11 mouse cellular contexts compared by ENCODE assay signal in genomic region chr4:138396711-138397110, GRCm38 (mm10). TPM values are rescaled to one million over a fixed set of nuclear protein-coding genes. Genes with fewer than 3 reads are reported as not detected.
DNase-seq lines count a peak whose midpoint lies in the region; ATAC-seq and TF ChIP-seq lines count a peak whose summit lies in the region.
"Had no signal": no experiment of that assay in that cellular context is flagged by ENCODE, and none has a peak within 500 bp of the region (broad histone marks: within the 10 kb centered on the region; RNA-seq: fewer than 3 reads in every experiment).

No protein-coding gene starts in this region.

- DNase-seq in heart, postnatal 0 days (ENCODE audit: low spot score), result no peak
- no peak for DNase-seq in heart, postnatal 25 days (ENCODE audit: low spot score)
- peak; percentile 39 to 41 for DNase-seq in adrenal gland, postnatal 36 days
- DNase-seq in hindbrain, embryonic 10.5 days (ENCODE audit: low spot score), result no peak
- DNase-seq in embryo, embryonic 9.5 days (ENCODE audit: extremely low spot score), result no peak
- no peak for DNase-seq in layer of hippocampus, postnatal 25 days (ENCODE audit: extremely low spot score in 1 of 2, low spot score in 1 of 2)

- no peak overlapping the region for H3K27ac ChIP-seq in heart, postnatal 0 days (ENCODE audit: low read depth)
- H3K27ac ChIP-seq in hindbrain, embryonic 10.5 days, result no peak overlapping the region
- no peak overlapping the region for H3K27ac ChIP-seq in midbrain, embryonic 12.5 days (replicated peaks)

- TF ChIP-seq CTCF in heart, postnatal 0 days (IDR thresholded peaks at IDR 0.05; ENCODE audit: low read depth), result no peak

- H3K9ac ChIP-seq in heart, postnatal 0 days (replicated peaks; ENCODE audit: low read depth, low read length), result no peak overlapping the region
- no peak overlapping the region for H3K9ac ChIP-seq in midbrain, embryonic 12.5 days (replicated peaks)

- no peak for ATAC-seq in heart, postnatal 0 days (ENCODE audit: insufficient read depth, low read depth)
- ATAC-seq in midbrain, embryonic 12.5 days (ENCODE audit: low FRiP score, low read depth), result no peak
- no peak for ATAC-seq in megakaryocyte-erythroid progenitor cell, adult 5-6 weeks (replicated peaks; ENCODE audit: low FRiP score, low TSS enrichment, poor library complexity, severe bottlenecking)

- H3K27me3 ChIP-seq in heart, postnatal 0 days (ENCODE audit: control insufficient read depth, insufficient read depth, low read length), result peaks cover 61% of the 10 kb centered on the region
- peaks cover 92% of the 10 kb centered on the region for H3K27me3 ChIP-seq in hindbrain, embryonic 10.5 days (ENCODE audit: insufficient read depth, poor library complexity, severe bottlenecking)
- peaks cover 78% of the 10 kb centered on the region for H3K27me3 ChIP-seq in midbrain, embryonic 12.5 days

- WGBS in heart, postnatal 0 days, result 12% methylated on average over 8 of the region's 8 CpGs
- 3% methylated on average over 8 of the region's 8 CpGs for WGBS in hindbrain, embryonic 10.5 days
- WGBS in midbrain, embryonic 12.5 days, result 6% methylated on average over 8 of the region's 8 CpGs

- H3K9me3 ChIP-seq in heart, postnatal 0 days (replicated peaks; ENCODE audit: control insufficient read depth, low read length), result no peaks in the 10 kb centered on the region
- no peaks in the 10 kb centered on the region for H3K9me3 ChIP-seq in hindbrain, embryonic 10.5 days
- H3K9me3 ChIP-seq in midbrain, embryonic 12.5 days, result no peaks in the 10 kb centered on the region

- peak overlapping the region; percentile 50 for H3K4me2 ChIP-seq in heart, postnatal 0 days (ENCODE audit: low read depth, low read length)
- peak overlapping the region; percentile 55 for H3K4me2 ChIP-seq in midbrain, embryonic 12.5 days (replicated peaks)

- H3K4me1 ChIP-seq in heart, postnatal 0 days (ENCODE audit: control insufficient read depth, insufficient read depth), result peaks cover 4% of the 10 kb centered on the region; the same call in 1 of the 2 replicates
- peaks cover 23% of the 10 kb centered on the region for H3K4me1 ChIP-seq in hindbrain, embryonic 10.5 days (replicated peaks)
- peaks cover 17% of the 10 kb centered on the region for H3K4me1 ChIP-seq in midbrain, embryonic 12.5 days

- no peak for TF ChIP-seq EP300 in heart, postnatal 0 days (IDR thresholded peaks at IDR 0.05; ENCODE audit: low read depth)

- intact Hi-C loops in heart, postnatal 25 days (cut with DNase I), result no loop called here

- peak overlapping the region; percentile 38 for H3K4me3 ChIP-seq in heart, postnatal 0 days (ENCODE audit: low read depth, low read length)
- peak overlapping the region; percentile 52 for H3K4me3 ChIP-seq in hindbrain, embryonic 10.5 days
- peak overlapping the region; percentile 40 for H3K4me3 ChIP-seq in midbrain, embryonic 12.5 days

- H3K36me3 ChIP-seq in heart, postnatal 0 days (replicated peaks; ENCODE audit: control insufficient read depth, insufficient read depth, low read length), result no peaks in the 10 kb centered on the region
- no peaks in the 10 kb centered on the region for H3K36me3 ChIP-seq in hindbrain, embryonic 10.5 days
- no peaks in the 10 kb centered on the region for H3K36me3 ChIP-seq in midbrain, embryonic 12.5 days

RNA-seq across cellular contexts. Expression of gene Fam43b, which starts 0.4 kb away (rescaled TPM):
- not detected in 2 replicates for total RNA-seq in heart, postnatal 0 days (2014; rRNA removed; ENCODE audit: low replicate concordance)
- polyA plus RNA-seq in heart, postnatal 0 days (2015; fragmentation: Nextera tagmentation; extraction: Ambion mirVana), result not detected in 2 replicates
- under 1 TPM in 1 of 2 experiments, not detected in 1; 0.11 TPM for total RNA-seq in heart, postnatal 25 days (2021)
- total RNA-seq in adrenal gland, postnatal 36 days (2021), result 1 to 10 TPM; 2.5 to 3.5 TPM
- not detected in 2 replicates for polyA plus RNA-seq in hindbrain, embryonic 10.5 days (2016; fragmentation: Nextera tagmentation; extraction: Ambion mirVana)
- 0.27 and 0.34 TPM in 2 replicates for polyA plus RNA-seq in midbrain, embryonic 12.5 days (2016; fragmentation: Nextera tagmentation; extraction: Ambion mirVana)
- total RNA-seq in layer of hippocampus, postnatal 25 days (2021), result 10 to 100 TPM; 28.7 to 31.0 TPM
- not detected in 2 replicates for total RNA-seq in megakaryocyte-erythroid progenitor cell, adult 5-6 weeks (2014; fragmentation: Nextera tagmentation)
- not detected in 2 replicates for total RNA-seq in megakaryocyte-erythroid progenitor cell, adult 5-6 weeks (2017)
- total RNA-seq: heart, postnatal 4 days; MEL had no signal
- polyA plus RNA-seq: liver, embryonic 16.5 days had no signal

RNA-seq across cellular contexts. Expression of gene Cda, which starts 28.9 kb away (rescaled TPM):
- 2.7 and 7.4 TPM in 2 replicates for total RNA-seq in heart, postnatal 0 days (2014; rRNA removed; ENCODE audit: low replicate concordance)
- 7.0 and 7.6 TPM in 2 replicates for polyA plus RNA-seq in heart, postnatal 0 days (2015; fragmentation: Nextera tagmentation; extraction: Ambion mirVana)
- total RNA-seq in heart, postnatal 25 days (2021), result 1 to 10 TPM; 1.3 to 1.8 TPM
- total RNA-seq in adrenal gland, postnatal 36 days (2021), result 10 to 100 TPM in 1 of 2 experiments, 1 to 10 TPM in 1; 6.9 to 15.0 TPM
- polyA plus RNA-seq in hindbrain, embryonic 10.5 days (2016; fragmentation: Nextera tagmentation; extraction: Ambion mirVana), result 2.2 and 4.1 TPM in 2 replicates
- polyA plus RNA-seq in midbrain, embryonic 12.5 days (2016; fragmentation: Nextera tagmentation; extraction: Ambion mirVana), result 1.6 and 1.8 TPM in 2 replicates
- 1 to 10 TPM; 1.9 to 3.1 TPM for total RNA-seq in layer of hippocampus, postnatal 25 days (2021)
- 2.6 TPM in 1 of 2 replicates, not detected in the other for total RNA-seq in megakaryocyte-erythroid progenitor cell, adult 5-6 weeks (2014; fragmentation: Nextera tagmentation)
- total RNA-seq in megakaryocyte-erythroid progenitor cell, adult 5-6 weeks (2017), result not detected in 2 replicates

RNA-seq across cellular contexts. Expression of gene Mul1, which starts 37.8 kb away (rescaled TPM):
- 40.6 and 43.0 TPM in 2 replicates for total RNA-seq in heart, postnatal 0 days (2014; rRNA removed; ENCODE audit: low replicate concordance)
- polyA plus RNA-seq in heart, postnatal 0 days (2015; fragmentation: Nextera tagmentation; extraction: Ambion mirVana), result 28.9 and 30.0 TPM in 2 replicates
- 10 to 100 TPM; 68.1 to 79.0 TPM for total RNA-seq in heart, postnatal 25 days (2021)
- 10 to 100 TPM; 51.7 to 55.3 TPM for total RNA-seq in adrenal gland, postnatal 36 days (2021)
- polyA plus RNA-seq in hindbrain, embryonic 10.5 days (2016; fragmentation: Nextera tagmentation; extraction: Ambion mirVana), result 20.2 and 22.6 TPM in 2 replicates
- 16.0 and 17.5 TPM in 2 replicates for polyA plus RNA-seq in midbrain, embryonic 12.5 days (2016; fragmentation: Nextera tagmentation; extraction: Ambion mirVana)
- 10 to 100 TPM; 57.7 to 57.8 TPM for total RNA-seq in layer of hippocampus, postnatal 25 days (2021)
- 13.2 and 18.1 TPM in 2 replicates for total RNA-seq in megakaryocyte-erythroid progenitor cell, adult 5-6 weeks (2014; fragmentation: Nextera tagmentation)
- 3.2 and 10.2 TPM in 2 replicates for total RNA-seq in megakaryocyte-erythroid progenitor cell, adult 5-6 weeks (2017)

RNA-seq across cellular contexts. Expression of gene Camk2n1, which starts 57.4 kb away (rescaled TPM):
- total RNA-seq in heart, postnatal 0 days (2014; rRNA removed; ENCODE audit: low replicate concordance), result 0.15 and 5.1 TPM in 2 replicates
- 1.6 and 1.8 TPM in 2 replicates for polyA plus RNA-seq in heart, postnatal 0 days (2015; fragmentation: Nextera tagmentation; extraction: Ambion mirVana)
- 10 to 100 TPM in 1 of 2 experiments, 1 to 10 TPM in 1; 9.6 to 11.2 TPM for total RNA-seq in heart, postnatal 25 days (2021)
- 10 to 100 TPM; 25.2 to 25.7 TPM for total RNA-seq in adrenal gland, postnatal 36 days (2021)
- 2.9 and 5.1 TPM in 2 replicates for polyA plus RNA-seq in hindbrain, embryonic 10.5 days (2016; fragmentation: Nextera tagmentation; extraction: Ambion mirVana)
- polyA plus RNA-seq in midbrain, embryonic 12.5 days (2016; fragmentation: Nextera tagmentation; extraction: Ambion mirVana), result 9.0 and 9.8 TPM in 2 replicates
- total RNA-seq in layer of hippocampus, postnatal 25 days (2021), result 100 to 1,000 TPM; 348 to 359 TPM
- not detected in 2 replicates for total RNA-seq in megakaryocyte-erythroid progenitor cell, adult 5-6 weeks (2014; fragmentation: Nextera tagmentation)
- 0.05 TPM in 1 of 2 replicates, not detected in the other for total RNA-seq in megakaryocyte-erythroid progenitor cell, adult 5-6 weeks (2017)
- total RNA-seq: MEL had no signal

Comparison
In these comparisons a context has a peak if more than half of its experiments do, and no peak if none do; other contexts are left out.
1. DNase-seq: peak in adrenal gland, postnatal 36 days (2 of 2); none in heart, postnatal 0 days (single experiment), heart, postnatal 25 days (single experiment), hindbrain, embryonic 10.5 days (single experiment), embryo, embryonic 9.5 days (single experiment) and layer of hippocampus, postnatal 25 days (0 of 2).
2. RNA of gene Fam43b, which starts 0.4 kb away (total RNA-seq): 28.7 to 31.0 TPM in layer of hippocampus, postnatal 25 days; 2.5 to 3.5 TPM in adrenal gland, postnatal 36 days, 0.11 TPM in heart, postnatal 25 days, not detected in heart, postnatal 0 days and not detected in megakaryocyte-erythroid progenitor cell, adult 5-6 weeks; every median in the first group is over 4 times any median in the second.
3. Peak in every context shown above with its lines, with median percentiles within 50 percentile points of each other: H3K4me3 ChIP-seq.